Mouse (Mus musculus) erythroblast, embryonic 14.5 days (primary cell): ENCODE data around the gene Iqck.

Experiments
- GATA1 ChIP-seq: IDR thresholded peaks from 2 replicates; pipeline ENCODE4 v1.6.1; 2012; ENCODE audit warnings: low read length, inconsistent platforms, mixed read lengths
- TAL1 ChIP-seq: IDR thresholded peaks from 3 replicates; pipeline ENCODE4 v1.6.1; 2012; ENCODE audit warnings: low read length, inconsistent platforms, mixed read lengths

GRCm38 (mm10) chr7:118811407-118812106 is 44.0 kb upstream of the Iqck start:
- TF ChIP-seq GATA1 (no peak), TAL1 (no peak)
